Mouse (Mus musculus): ENCODE measurements around the gene Slc38a2.

Gene Slc38a2

DNA sequence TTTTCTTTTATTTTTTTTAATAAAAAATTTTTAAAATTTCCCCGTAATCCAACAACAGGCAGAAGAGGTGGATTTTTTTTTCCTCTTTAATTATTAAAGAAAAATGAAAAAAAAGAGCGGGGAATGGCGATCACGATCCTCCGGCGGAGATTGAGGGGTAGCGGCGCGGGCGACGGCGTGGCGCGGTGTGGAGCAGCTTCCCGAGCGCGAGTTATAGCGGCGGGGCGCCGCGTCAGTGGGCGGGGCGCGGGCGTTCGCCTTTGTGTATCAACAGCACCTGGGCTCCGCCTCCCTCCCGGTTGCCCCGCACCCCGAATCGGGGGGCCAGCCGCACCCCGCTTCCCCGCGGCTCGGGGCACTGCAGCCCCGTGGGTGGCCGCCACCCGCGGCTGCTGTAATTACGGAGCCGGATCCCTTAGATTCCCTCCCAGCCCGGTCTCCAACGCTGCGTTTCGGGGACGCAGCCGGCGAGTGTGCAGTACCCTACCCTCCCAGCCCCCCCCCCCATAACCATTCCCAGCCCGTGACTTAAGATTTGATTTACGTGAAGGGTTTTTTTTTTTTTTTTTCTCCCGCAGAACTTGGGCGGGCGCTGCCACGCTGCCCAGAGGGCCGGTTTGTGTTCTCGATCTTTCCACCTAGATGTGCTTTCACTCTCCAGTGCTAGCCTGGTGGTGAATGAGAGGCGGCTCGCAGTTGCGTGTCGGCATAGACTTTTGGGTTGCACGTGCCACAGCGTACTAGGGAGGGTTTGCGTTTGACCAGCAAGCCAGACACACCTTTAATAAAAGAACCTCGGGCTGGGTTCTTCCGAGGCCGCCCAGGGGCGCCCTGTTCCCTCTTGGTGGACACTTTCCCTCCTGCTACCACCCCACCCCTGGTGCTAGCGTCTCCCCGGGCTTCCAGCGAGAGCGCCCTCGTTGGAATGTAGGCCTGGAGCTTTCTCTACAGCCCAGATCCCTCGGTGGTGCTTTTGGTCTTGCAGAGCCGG is at the start of gene Slc38a2:
Gene Slc38a2, minus strand, starts transcription at position 210 of the 991 bp plus-strand sequence.
- peak; percentile 95 for DNase-seq (ENCODE audit: low spot score)

DNA sequence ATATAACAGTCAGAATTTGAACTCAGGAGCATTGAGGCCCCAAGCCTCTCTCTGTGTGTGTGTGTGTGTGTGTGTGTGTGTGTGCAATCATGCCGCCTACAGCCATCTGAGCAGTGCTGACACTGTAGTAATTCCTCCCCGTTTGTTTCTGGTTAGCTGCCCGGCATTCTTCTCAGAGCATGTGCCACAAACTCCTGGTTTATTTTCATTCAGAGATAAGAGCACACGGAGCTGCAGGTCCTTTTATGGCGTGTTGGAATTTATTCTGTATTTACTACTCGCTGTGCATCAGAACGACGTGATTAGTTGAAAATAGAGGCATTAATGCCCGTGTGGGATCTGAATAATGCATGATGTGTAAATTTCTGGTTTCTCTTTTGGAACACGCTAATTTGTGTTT is 49.6 kb upstream of the Slc38a2 start:
- DNase-seq (ENCODE audit: low spot score): no peak

GRCm38 (mm10) chr15:96747551-96747950 is 48.0 kb upstream of the Slc38a2 start:
- DNase-seq (ENCODE audit: low spot score): no peak

- no peak for DNase-seq (ENCODE audit: low spot score)
Observed at GRCm38 (mm10) chr15:96746986-96747385, 47.5 kb upstream of the Slc38a2 start.

DNA sequence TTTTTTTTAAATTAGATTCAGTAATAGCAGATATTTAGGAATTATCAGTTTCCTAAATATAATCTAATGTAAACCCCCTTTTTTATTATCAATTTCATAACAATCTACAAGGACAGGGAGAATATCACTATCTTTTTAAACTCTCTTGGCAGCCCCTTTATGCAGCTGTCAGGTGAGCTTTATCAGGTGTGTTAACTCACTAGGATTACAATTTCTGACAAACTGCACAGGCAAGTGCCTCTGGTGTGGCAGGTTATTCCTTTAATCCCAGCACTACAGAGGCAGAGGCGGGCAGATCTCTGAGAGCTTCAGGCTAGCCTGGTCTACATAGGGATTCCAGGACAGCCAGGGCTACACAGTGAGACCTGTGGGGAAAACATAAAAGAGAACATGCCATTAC is 45.8 kb upstream of the Slc38a2 start:
- no peak for DNase-seq (ENCODE audit: low spot score)

DNA sequence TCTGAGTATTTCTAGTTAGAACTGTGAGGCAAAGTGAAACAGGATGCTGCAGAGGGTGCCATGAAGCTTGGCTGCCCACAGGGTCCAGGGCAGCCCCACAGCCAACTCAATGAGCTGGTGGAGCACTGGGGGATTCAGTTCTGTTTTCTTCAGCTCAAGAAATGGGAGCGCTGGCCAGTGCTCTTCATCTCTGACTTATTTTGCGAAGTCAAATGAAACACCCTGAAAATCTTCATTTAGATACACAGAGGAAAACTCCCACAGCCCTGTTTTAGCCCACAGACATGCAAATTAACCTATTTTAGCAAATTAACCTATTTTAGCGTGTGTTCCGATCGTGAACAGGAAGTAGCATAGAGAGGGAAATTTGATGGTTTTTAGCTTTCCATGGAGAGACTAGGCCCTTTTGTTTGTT is 45.4 kb upstream of the Slc38a2 start:
- no peak for DNase-seq (ENCODE audit: low spot score)

DNA sequence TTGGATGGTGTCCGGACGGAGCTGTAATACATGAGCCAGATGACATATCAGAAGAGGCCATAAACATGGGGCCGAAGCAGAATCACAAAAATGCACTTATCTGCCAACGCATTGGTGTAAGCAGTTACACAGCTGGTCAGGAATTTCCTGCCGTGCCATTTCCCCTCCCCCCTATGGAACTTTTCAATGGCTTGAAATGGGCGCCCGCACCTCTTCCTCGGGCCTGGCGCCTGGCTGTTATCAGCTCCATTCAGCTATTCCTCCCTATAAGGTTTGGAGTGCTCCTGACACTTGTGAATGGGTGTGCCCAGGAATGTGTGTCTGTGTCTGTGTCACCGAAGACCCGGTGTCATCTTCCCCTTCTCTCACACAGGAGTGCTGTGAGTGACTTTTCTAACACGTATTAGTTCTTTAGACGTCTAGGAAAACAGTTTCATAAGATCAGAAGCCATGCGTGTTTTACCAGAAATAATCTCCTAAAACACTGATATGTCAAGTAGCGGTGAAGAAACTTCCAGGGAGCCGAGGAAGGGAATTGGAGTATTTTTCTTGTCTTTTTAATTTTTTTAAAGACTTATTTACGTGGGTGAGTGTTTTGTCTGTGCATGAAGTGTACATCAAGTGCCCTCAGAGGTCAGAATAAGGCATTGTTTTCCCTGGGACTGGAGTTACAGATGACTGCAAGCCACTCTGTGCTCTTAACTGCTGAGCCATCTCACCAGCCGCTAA is 44.8 kb upstream of the Slc38a2 start:
- no peak for DNase-seq (ENCODE audit: low spot score)

GRCm38 (mm10) chr15:96743257-96743656 is 43.7 kb upstream of the Slc38a2 start:
- peak; percentile 61 for DNase-seq (ENCODE audit: low spot score)

DNA sequence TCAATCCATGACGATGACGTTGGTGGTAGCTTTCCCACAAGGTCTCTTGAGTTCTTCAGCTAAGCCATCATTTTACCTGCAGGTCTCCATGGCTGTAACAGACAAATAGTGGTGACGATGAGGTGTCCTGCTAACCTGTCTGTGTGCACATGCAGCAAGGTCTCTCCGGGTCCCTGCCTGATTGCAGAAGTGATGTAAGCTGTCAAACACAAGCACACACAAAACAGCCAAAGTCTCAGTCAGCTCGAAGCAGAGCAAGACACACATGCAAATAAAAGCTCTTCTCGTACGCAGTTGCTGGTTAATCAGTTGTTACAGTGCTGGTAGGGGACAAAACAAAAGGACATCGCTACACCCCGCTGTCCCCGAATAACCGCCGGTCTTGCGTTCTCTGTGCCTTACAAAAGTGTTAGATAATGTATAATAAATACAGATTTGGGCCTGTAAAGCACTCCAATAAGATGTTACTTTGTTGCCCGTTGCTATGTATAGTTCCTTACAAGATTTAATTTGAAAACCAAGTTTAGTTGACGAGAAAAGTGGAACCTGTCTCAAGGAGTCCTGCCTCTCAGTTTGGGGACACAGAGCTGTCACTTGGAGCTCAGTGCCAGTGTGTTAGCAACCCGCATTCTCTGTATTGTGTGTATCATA is 43.2 kb upstream of the Slc38a2 start:
- no peak for DNase-seq (ENCODE audit: low spot score)

DNA sequence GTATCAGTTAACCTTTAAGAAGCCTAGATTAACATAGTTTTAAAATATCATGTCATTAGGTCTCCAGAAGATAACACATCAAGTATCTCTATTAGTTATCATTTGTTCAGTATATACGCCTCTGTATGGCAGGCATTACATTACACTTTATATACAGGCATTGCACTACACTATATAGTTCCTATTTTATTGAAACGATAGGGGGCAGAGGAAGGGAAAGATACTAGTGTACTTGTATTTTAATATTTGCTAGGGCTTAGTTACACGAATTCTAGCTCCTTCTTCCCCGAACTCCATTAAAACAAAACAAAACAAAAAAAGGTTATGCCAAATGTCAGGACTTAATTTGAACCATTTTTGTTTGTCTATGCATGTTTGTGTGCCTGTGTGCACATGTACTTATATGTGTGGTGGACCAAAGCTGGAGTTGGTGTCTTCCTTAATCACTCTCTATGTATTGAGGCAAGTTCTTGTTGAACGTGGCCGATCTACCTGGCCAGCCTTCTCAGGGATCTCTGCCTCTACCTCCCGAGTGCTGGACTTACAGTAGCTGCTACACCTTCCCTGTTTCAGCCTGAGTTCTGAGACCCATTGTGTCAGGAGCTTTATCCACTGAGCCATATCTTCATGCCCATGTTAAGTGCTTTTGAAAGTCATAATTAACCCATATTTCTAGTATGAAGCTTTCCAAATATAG is 41.5 kb upstream of the Slc38a2 start:
- no peak for DNase-seq (ENCODE audit: low spot score)

DNA sequence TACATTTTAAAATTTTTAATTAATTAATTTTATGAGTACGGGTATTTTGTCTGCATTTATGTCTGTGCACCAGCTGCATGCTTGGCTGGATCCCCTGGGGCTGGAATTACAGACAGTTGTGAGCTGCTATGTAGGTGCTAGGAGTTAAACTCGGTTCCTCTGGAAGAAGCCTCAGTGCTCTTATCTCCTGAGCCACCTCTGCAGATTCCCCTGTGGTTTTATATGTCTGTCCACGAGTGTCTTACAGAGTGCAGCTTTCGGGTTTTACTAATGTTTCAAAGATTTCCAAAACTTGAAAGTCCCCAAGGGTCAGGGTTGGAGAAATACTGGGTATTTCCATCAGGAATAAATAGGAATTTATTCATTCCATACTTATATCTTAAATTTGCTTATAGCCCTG is 40.6 kb upstream of the Slc38a2 start:
- DNase-seq (ENCODE audit: low spot score): no peak

- DNase-seq (ENCODE audit: low spot score): no peak
Observed at GRCm38 (mm10) chr15:96736663-96737385, 37.3 kb upstream of the Slc38a2 start.

DNA sequence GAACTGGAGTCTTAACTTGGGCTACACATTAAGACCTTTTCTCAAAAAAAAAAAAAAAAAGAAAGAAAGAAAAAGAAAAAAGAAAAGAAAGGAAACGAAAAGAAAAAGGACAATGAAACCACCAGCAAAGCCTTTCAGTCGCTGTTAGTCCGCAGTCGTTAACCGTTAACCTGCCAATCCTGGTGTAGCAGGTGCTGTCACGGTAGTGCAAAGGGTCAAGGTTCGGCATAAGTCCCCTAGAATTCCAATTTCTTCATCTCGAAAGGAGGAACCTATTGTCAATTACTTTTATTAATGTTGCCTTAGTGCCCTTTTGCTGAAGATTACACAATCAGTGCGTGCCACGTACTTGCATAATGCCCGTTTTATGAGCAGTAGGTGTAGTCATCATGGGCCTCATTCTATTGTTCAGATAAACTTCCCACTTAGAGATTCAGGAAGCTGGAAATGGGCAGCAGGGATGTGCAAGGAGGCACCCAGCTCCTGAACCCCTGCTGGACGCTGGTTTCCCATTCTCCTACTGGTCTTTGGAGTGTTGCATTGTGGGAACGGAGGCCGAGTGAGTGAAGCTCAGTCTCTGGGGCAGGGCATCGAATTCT is 36.1 kb upstream of the Slc38a2 start:
- no peak for DNase-seq (ENCODE audit: low spot score)

GRCm38 (mm10) chr15:96734423-96734822 is 34.9 kb upstream of the Slc38a2 start:
- no peak for DNase-seq (ENCODE audit: low spot score)

GRCm38 (mm10) chr15:96730416-96730815 is 30.9 kb upstream of the Slc38a2 start:
- no peak for DNase-seq (ENCODE audit: low spot score)

GRCm38 (mm10) chr15:96729785-96730184 is 30.3 kb upstream of the Slc38a2 start:
- DNase-seq (ENCODE audit: low spot score): no peak

- no peak for DNase-seq (ENCODE audit: low spot score)
Observed at GRCm38 (mm10) chr15:96728993-96729392, 29.5 kb upstream of the Slc38a2 start.

DNA sequence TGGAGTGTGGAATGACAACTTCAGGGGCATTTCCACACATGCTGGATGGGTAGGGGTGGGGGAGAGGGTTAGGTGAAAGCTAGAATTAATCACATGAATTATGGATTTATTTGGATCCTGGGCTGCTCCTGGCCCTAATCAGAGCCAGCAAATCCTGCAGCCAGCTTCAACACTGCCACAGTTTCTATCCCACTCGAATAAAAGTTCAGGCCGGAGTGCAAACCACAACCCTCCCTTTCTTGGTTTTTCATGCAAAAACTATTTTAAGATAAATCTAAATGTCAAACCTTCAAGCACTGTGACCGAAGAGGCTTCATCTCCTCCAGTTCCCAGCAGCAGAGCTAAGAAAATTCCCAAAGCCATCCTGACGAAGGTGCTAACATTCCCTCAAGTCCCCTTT is 28.8 kb upstream of the Slc38a2 start:
- no peak for DNase-seq (ENCODE audit: low spot score)

DNA sequence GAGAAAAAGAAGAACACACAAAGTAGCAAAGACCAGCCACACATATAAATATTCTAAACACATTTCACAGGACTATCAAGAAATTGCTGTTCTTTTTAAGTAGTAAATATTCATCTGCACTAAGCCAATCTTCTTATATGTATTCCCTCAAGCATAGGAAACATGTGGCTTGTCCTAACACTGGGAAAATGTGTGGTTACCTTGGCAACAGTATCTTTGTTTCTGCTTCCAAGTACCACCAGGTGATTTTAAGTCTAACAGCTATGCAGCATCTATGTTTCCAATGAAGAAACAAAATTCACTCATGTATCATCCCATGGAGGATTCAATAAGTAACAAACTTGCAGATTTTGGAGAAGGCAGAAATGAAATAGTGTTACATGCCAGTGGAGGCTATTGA is 25.0 kb upstream of the Slc38a2 start:
- no peak for DNase-seq (ENCODE audit: low spot score)

GRCm38 (mm10) chr15:96722228-96722627 is 22.7 kb upstream of the Slc38a2 start:
- DNase-seq (ENCODE audit: low spot score): no peak

DNA sequence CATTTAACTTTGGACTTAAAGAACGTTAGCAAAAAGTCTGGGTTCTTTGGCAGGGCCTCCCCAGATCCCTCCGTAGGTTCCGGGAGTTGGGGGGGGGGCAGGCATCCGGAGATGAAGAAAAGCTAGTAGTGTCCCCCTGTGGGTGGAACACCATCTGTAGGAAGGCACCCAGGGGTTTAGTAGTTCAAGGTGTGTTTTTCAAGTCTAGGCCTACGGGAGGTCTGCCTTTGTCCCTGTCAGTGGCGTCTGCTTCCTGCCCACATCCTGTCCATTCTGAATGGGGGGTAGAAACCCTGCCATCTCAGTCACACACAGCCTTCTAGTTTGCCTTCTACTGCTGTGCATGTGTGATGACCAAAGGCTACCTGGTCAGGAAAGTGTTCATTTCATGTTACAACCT is 20.6 kb upstream of the Slc38a2 start:
- DNase-seq (ENCODE audit: low spot score): no peak
